Comparison of ENCODE assay signal across 9 mouse cellular contexts in the genomic region with DNA sequence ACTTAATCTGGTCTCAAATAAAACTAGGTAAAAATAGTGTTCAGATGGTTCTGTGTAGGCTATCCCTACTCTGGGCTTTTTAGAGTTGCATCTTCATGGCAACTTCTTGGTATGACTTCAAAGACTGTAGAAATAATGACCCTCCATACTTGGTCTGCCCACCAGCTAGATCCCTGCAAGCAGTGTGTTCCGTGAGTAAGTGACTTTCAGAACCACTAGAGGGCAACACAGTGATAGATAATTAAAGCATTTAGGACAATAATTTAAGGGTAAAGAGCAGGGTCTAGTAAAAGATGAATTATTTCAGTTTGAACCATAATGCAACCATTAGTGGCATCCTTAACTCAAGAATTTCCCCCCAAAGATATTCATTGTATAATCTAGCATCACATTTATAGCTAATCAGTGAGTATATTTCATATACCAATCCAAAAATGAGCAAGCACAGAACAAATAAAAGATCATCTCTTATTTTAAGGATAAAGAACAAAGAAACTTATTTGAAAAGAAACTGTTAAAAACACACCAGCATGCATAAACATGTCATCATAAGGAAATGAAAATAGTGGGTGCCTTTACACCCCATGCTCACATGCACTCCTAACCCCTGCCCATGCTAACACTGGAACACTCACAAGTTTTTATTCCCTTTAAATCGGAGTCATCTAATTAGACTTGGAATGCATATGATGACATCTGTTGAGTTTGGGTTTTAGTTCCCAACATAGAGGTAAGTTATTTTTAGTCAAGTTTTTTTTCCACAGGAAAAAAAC. TPM values are rescaled to one million over a fixed set of nuclear protein-coding genes. Genes with fewer than 3 reads are reported as not detected.
A peak's percentile ranks its signal among the peaks of the same experiment; 100 is the strongest.
DNase-seq lines count a peak whose midpoint lies in the region; ATAC-seq and TF ChIP-seq lines count a peak whose summit lies in the region.
"Had no signal": no experiment of that assay in that cellular context is flagged by ENCODE, and none has a peak within 500 bp of the region (broad histone marks: within the 10 kb centered on the region; RNA-seq: fewer than 3 reads in every experiment).

No protein-coding gene starts in this region.

- no peaks in the 10 kb centered on the region for H3K9me3 ChIP-seq in forebrain, embryonic 13.5 days (replicated peaks)
- H3K9me3 ChIP-seq in forebrain, embryonic 10.5 days, result no peaks in the 10 kb centered on the region
- H3K9me3 ChIP-seq in liver, postnatal 0 days (ENCODE audit: low read length), result no peaks in the 10 kb centered on the region
- H3K9me3 ChIP-seq in liver, embryonic 12.5 days (replicated peaks), result no peaks in the 10 kb centered on the region
- H3K9me3 ChIP-seq: neural tube, embryonic 13.5 days had no signal

- no peaks in the 10 kb centered on the region for H3K27me3 ChIP-seq in forebrain, embryonic 13.5 days
- no peaks in the 10 kb centered on the region for H3K27me3 ChIP-seq in forebrain, embryonic 10.5 days (ENCODE audit: poor library complexity, severe bottlenecking)
- no peaks in the 10 kb centered on the region for H3K27me3 ChIP-seq in liver, postnatal 0 days (ENCODE audit: insufficient read depth, low read length)
- H3K27me3 ChIP-seq in liver, embryonic 12.5 days (replicated peaks), result no peaks in the 10 kb centered on the region
- H3K27me3 ChIP-seq: neural tube, embryonic 13.5 days had no signal

- no peak overlapping the region for H3K27ac ChIP-seq in forebrain, embryonic 13.5 days
- no peak overlapping the region for H3K27ac ChIP-seq in forebrain, embryonic 10.5 days
- no peak overlapping the region; the same call in 1 of the 2 replicates for H3K27ac ChIP-seq in liver, postnatal 0 days (ENCODE audit: low read depth)
- no peak overlapping the region for H3K27ac ChIP-seq in liver, embryonic 12.5 days
- H3K27ac ChIP-seq: neural tube, embryonic 13.5 days had no signal

- no peak overlapping the region for H3K9ac ChIP-seq in forebrain, embryonic 13.5 days
- no peak overlapping the region for H3K9ac ChIP-seq in liver, postnatal 0 days (replicated peaks)
- H3K9ac ChIP-seq in liver, embryonic 12.5 days, result no peak overlapping the region
- H3K9ac ChIP-seq: neural tube, embryonic 13.5 days had no signal

- TF ChIP-seq CTCF in liver, postnatal 0 days (IDR thresholded peaks at IDR 0.05; ENCODE audit: low read depth), result peak; percentile 73

- TF ChIP-seq EP300 in liver, postnatal 0 days (IDR thresholded peaks at IDR 0.05; ENCODE audit: low read depth), result no peak

- WGBS in forebrain, embryonic 13.5 days, result 49% methylated on average over 2 of the region's 2 CpGs
- WGBS in forebrain, embryonic 10.5 days, result 62% methylated on average over 2 of the region's 2 CpGs
- 62% methylated on average over 2 of the region's 2 CpGs for WGBS in liver, postnatal 0 days (ENCODE audit: insufficient replicate concordance)
- 61% methylated on average over 2 of the region's 2 CpGs for WGBS in liver, embryonic 12.5 days (ENCODE audit: insufficient replicate concordance)

- ATAC-seq in forebrain, embryonic 13.5 days, result peak; percentile 73
- ATAC-seq in liver, postnatal 0 days, result peak; percentile 35; the same call in 1 of the 2 replicates
- ATAC-seq in liver, embryonic 12.5 days, result no peak
- peak; percentile 72; the same call in 1 of the 2 replicates for ATAC-seq in common myeloid progenitor, adult 5-6 weeks (replicated peaks; ENCODE audit: low read depth, poor library complexity, severe bottlenecking)
- peak; percentile 58; the same call in 1 of the 2 replicates for ATAC-seq in megakaryocyte-erythroid progenitor cell, adult 5-6 weeks (replicated peaks; ENCODE audit: low FRiP score, low TSS enrichment, poor library complexity, severe bottlenecking)

- no peak overlapping the region for H3K4me2 ChIP-seq in forebrain, embryonic 13.5 days
- H3K4me2 ChIP-seq in liver, postnatal 0 days (ENCODE audit: low read depth, low read length), result no peak overlapping the region
- no peak overlapping the region for H3K4me2 ChIP-seq in liver, embryonic 12.5 days
- H3K4me2 ChIP-seq: neural tube, embryonic 13.5 days had no signal

- no peak for DNase-seq in forebrain, embryonic 10.5 days (ENCODE audit: extremely low spot score, low spot score)
- no peak for DNase-seq in liver, postnatal 0 days
- DNase-seq in adrenal gland, postnatal 14 days, result no peak
- no peak for DNase-seq in frontal cortex, postnatal 10 days (ENCODE audit: low spot score in 2 of 2)

- H3K4me3 ChIP-seq in forebrain, embryonic 13.5 days, result no peak overlapping the region
- H3K4me3 ChIP-seq in forebrain, embryonic 10.5 days, result no peak overlapping the region
- no peak overlapping the region for H3K4me3 ChIP-seq in liver, postnatal 0 days (ENCODE audit: low read depth, low read length)
- no peak overlapping the region for H3K4me3 ChIP-seq in liver, embryonic 12.5 days
- H3K4me3 ChIP-seq: neural tube, embryonic 13.5 days had no signal

- H3K36me3 ChIP-seq in forebrain, embryonic 13.5 days (ENCODE audit: poor library complexity, severe bottlenecking), result peaks cover 19% of the 10 kb centered on the region
- peaks cover 22% of the 10 kb centered on the region for H3K36me3 ChIP-seq in forebrain, embryonic 10.5 days (replicated peaks)
- H3K36me3 ChIP-seq in liver, postnatal 0 days (replicated peaks; ENCODE audit: insufficient read depth, low read length), result peaks cover 15% of the 10 kb centered on the region
- peaks cover 21% of the 10 kb centered on the region for H3K36me3 ChIP-seq in liver, embryonic 12.5 days

- no peaks in the 10 kb centered on the region for H3K4me1 ChIP-seq in forebrain, embryonic 13.5 days
- H3K4me1 ChIP-seq in forebrain, embryonic 10.5 days, result no peaks in the 10 kb centered on the region
- no peaks in the 10 kb centered on the region for H3K4me1 ChIP-seq in liver, postnatal 0 days (ENCODE audit: insufficient read depth)
- peaks cover 10% of the 10 kb centered on the region for H3K4me1 ChIP-seq in liver, embryonic 12.5 days
- H3K4me1 ChIP-seq: neural tube, embryonic 13.5 days had no signal

RNA-seq across cellular contexts. Expression of a gene that starts 21.0 kb away (rescaled TPM):
- 21.7 and 23.2 TPM in 2 replicates for polyA plus RNA-seq in forebrain, embryonic 13.5 days (2015; fragmentation: Nextera tagmentation; extraction: Ambion mirVana)
- 11.2 and 12.6 TPM in 2 replicates for polyA plus RNA-seq in forebrain, embryonic 10.5 days (2016; fragmentation: Nextera tagmentation; extraction: Ambion mirVana)
- 3.6 and 4.2 TPM in 2 replicates for polyA plus RNA-seq in liver, postnatal 0 days (2015; fragmentation: Nextera tagmentation; extraction: Ambion mirVana)
- 3.8 and 4.4 TPM in 2 replicates for polyA plus RNA-seq in liver, embryonic 12.5 days (2016; fragmentation: Nextera tagmentation; extraction: Ambion mirVana)
- total RNA-seq in common myeloid progenitor, adult 5-6 weeks (2017), result 2.7 and 5.9 TPM in 2 replicates
- total RNA-seq in megakaryocyte-erythroid progenitor cell, adult 5-6 weeks (2014; fragmentation: Nextera tagmentation), result 4.8 TPM in 2 replicates
- 1.7 and 4.3 TPM in 2 replicates for total RNA-seq in megakaryocyte-erythroid progenitor cell, adult 5-6 weeks (2017)
- 9.3 and 13.1 TPM in 2 replicates for total RNA-seq in adrenal gland, postnatal 14 days (2021)
